Mouse (Mus musculus): ENCODE measurements around the gene Smc5.

The Smc5 gene

GRCm38 (mm10) chr19:23273355-23274053 is at the start of gene Smc5:
Gene Smc5, minus strand, starts transcription at chr19:23273897.
- peak; percentile 92 for DNase-seq (ENCODE audit: inconsistent ontology term)

- no peak for DNase-seq (ENCODE audit: inconsistent ontology term)
These were observed 49.4 kb upstream of the Smc5 start for GRCm38 (mm10) chr19:23323107-23323506.

GRCm38 (mm10) chr19:23317989-23318358 is 44.3 kb upstream of the Smc5 start:
- DNase-seq (ENCODE audit: inconsistent ontology term), result no peak

- no peak for DNase-seq (ENCODE audit: inconsistent ontology term)
These were observed 43.7 kb upstream of the Smc5 start for GRCm38 (mm10) chr19:23317295-23317988.

GRCm38 (mm10) chr19:23316851-23317250 is 43.2 kb upstream of the Smc5 start:
- DNase-seq (ENCODE audit: inconsistent ontology term), result no peak

- DNase-seq (ENCODE audit: inconsistent ontology term), result no peak
These were observed 36.3 kb upstream of the Smc5 start for GRCm38 (mm10) chr19:23309979-23310378.

- DNase-seq (ENCODE audit: inconsistent ontology term), result no peak
These were observed 33.0 kb upstream of the Smc5 start for GRCm38 (mm10) chr19:23306671-23307070.

GRCm38 (mm10) chr19:23299987-23300386 is 26.3 kb upstream of the Smc5 start:
- DNase-seq (ENCODE audit: inconsistent ontology term), result no peak

- DNase-seq (ENCODE audit: inconsistent ontology term), result no peak
These were observed 25.2 kb upstream of the Smc5 start for GRCm38 (mm10) chr19:23298917-23299316.

GRCm38 (mm10) chr19:23297191-23297590 is 23.5 kb upstream of the Smc5 start:
- DNase-seq (ENCODE audit: inconsistent ontology term), result no peak

GRCm38 (mm10) chr19:23289251-23289650 is 15.6 kb upstream of the Smc5 start:
- DNase-seq (ENCODE audit: inconsistent ontology term), result no peak

- no peak for DNase-seq (ENCODE audit: inconsistent ontology term)
These were observed 8.4 kb upstream of the Smc5 start for GRCm38 (mm10) chr19:23281911-23282660.

GRCm38 (mm10) chr19:23274054-23274724 is 492 bp upstream of the Smc5 start:
- DNase-seq (ENCODE audit: inconsistent ontology term), result no peak

GRCm38 (mm10) chr19:23256771-23257170 is 16.9 kb downstream of the Smc5 start:
- no peak for DNase-seq (ENCODE audit: inconsistent ontology term)

GRCm38 (mm10) chr19:23246473-23246872 is 27.2 kb downstream of the Smc5 start:
- DNase-seq (ENCODE audit: inconsistent ontology term), result no peak

- DNase-seq (ENCODE audit: inconsistent ontology term), result peak; percentile 14
These were observed 48.6 kb downstream of the Smc5 start for GRCm38 (mm10) chr19:23225065-23225464.

- no peak for DNase-seq (ENCODE audit: inconsistent ontology term)
These were observed 59.4 kb downstream of the Smc5 start for GRCm38 (mm10) chr19:23214326-23214725.

- DNase-seq (ENCODE audit: inconsistent ontology term), result no peak
These were observed 62.4 kb downstream of the Smc5 start for GRCm38 (mm10) chr19:23211325-23211724.

GRCm38 (mm10) chr19:23203505-23204053 is 70.1 kb downstream of the Smc5 start:
- DNase-seq (ENCODE audit: inconsistent ontology term), result no peak

GRCm38 (mm10) chr19:23202106-23202505 is 71.6 kb downstream of the Smc5 start:
- DNase-seq (ENCODE audit: inconsistent ontology term), result peak; percentile 19

- no peak for DNase-seq (ENCODE audit: inconsistent ontology term)
These were observed 80.6 kb downstream of the Smc5 start for GRCm38 (mm10) chr19:23193076-23193475.

GRCm38 (mm10) chr19:23191486-23191885 is 82.2 kb downstream of the Smc5 start:
- no peak for DNase-seq (ENCODE audit: inconsistent ontology term)
